Mouse (Mus musculus) neural tube, embryonic 11.5 days (tissue): ENCODE data around the gene Iqsec1. TPM values are rescaled to one million over a fixed set of nuclear protein-coding genes. Genes with fewer than 3 reads are reported as not detected.
A peak's percentile ranks its signal among the peaks of the same experiment; 100 is the strongest.

Experiments used
- ATAC-seq: fragments of 200-750 bp; cut with Nextera tagmentation; 2 replicates; pipeline ENCODE4 v1.8.0; 2017; ENCODE audit warnings: moderate number of reproducible peaks, mild to moderate bottlenecking, moderate TSS enrichment, moderate library complexity; ENCODE audit not compliant: insufficient read depth, low FRiP score, low TSS enrichment
- DNase-seq: peaks from one replicate; pipeline ENCODE4 v3.0.0-alpha.2; 2015; ENCODE audit warnings: low spot score
- H3K27ac ChIP-seq: fragments of 300-500 bp; sonication (generic); 2 replicates; pipeline ENCODE4 v1.5.1; 2014; ENCODE audit warnings: low read depth, mild to moderate bottlenecking, low read length
- H3K27me3 ChIP-seq: fragments of 300-500 bp; sonication (generic); 2 replicates; pipeline ENCODE4 v1.6.1; 2014; ENCODE audit warnings: mild to moderate bottlenecking, low read length, mixed read lengths; ENCODE audit not compliant: control insufficient read depth, insufficient read depth
- H3K36me3 ChIP-seq: fragments of 300-500 bp; sonication (generic); 2 replicates; pipeline ENCODE4 v1.6.1; 2014; ENCODE audit warnings: mild to moderate bottlenecking, low read length, moderate library complexity, mixed read lengths; ENCODE audit not compliant: control insufficient read depth, insufficient read depth
- H3K4me1 ChIP-seq: fragments of 300-500 bp; sonication (generic); 2 replicates; pipeline ENCODE4 v1.6.1; 2014; ENCODE audit warnings: low read length, mixed read lengths; ENCODE audit not compliant: control insufficient read depth, insufficient read depth
- H3K4me2 ChIP-seq: fragments of 300-500 bp; sonication (generic); 2 replicates; pipeline ENCODE4 v1.6.1; 2014; ENCODE audit warnings: low read depth, mild to moderate bottlenecking, moderate library complexity
- H3K4me3 ChIP-seq: fragments of 300-500 bp; sonication (generic); 2 replicates; pipeline ENCODE4 v1.5.1; 2014; ENCODE audit warnings: low read depth, low read length
- H3K9ac ChIP-seq: fragments of 300-500 bp; sonication (generic); 2 replicates; pipeline ENCODE4 v1.6.1; 2014; ENCODE audit warnings: mild to moderate bottlenecking, low read length
- H3K9me3 ChIP-seq: fragments of 300-500 bp; sonication (generic); 2 replicates; pipeline ENCODE4 v1.6.1; 2016; ENCODE audit warnings: low read length; ENCODE audit not compliant: control insufficient read depth
- WGBS: fragments of 180-500 bp; shearing (Covaris S2); extraction: QIAGEN DNeasy Blood & Tissue Kit; methylation state at CpG from one replicate; pipeline ENCODE4 v1.1.7; 2014; 5-methylcytosine and 5-hydroxymethylcytosine counted together
- polyA plus RNA-seq: library from polyadenylated mRNA; unstranded; fragments of >200 nt; fragmentation: Nextera tagmentation; extraction: Ambion mirVana; gene quantifications from 2 replicates; pipeline ENCODE4 v1.2.1, GENCODE M21; 2014

Iqsec1 gene
- polyA plus RNA-seq, 1 experiment from 2014 or later, result 18.6 TPM

- 41% methylated on average over 3 of the region's 3 CpGs for WGBS
- H3K27ac ChIP-seq, result no peak overlapping the region
- H3K9ac ChIP-seq, result no peak overlapping the region
- H3K36me3 ChIP-seq, result no peaks in the 10 kb centered on the region
- H3K27me3 ChIP-seq, result no peaks in the 10 kb centered on the region
- H3K4me3 ChIP-seq, result no peak overlapping the region
- ATAC-seq, result no peak
- no peak overlapping the region for H3K4me2 ChIP-seq
- peaks cover 31% of the 10 kb centered on the region for H3K4me1 ChIP-seq
- H3K9me3 ChIP-seq, result no peaks in the 10 kb centered on the region
- DNase-seq, result no peak
Measured at GRCm38 (mm10) chr6:90786589-90786988, 201.9 kb downstream of the Iqsec1 start.

GRCm38 (mm10) chr6:90783945-90784344 lies 204.5 kb downstream of the Iqsec1 start:
- Histone ChIP-seq H3K4me1 (peaks cover 36% of the 10 kb centered on the region), H3K9ac (no peak overlapping the region), H3K4me3 (no peak overlapping the region), H3K36me3 (no peaks in the 10 kb centered on the region), H3K9me3 (no peaks in the 10 kb centered on the region), H3K4me2 (no peak overlapping the region), H3K27me3 (no peaks in the 10 kb centered on the region), H3K27ac (peak overlapping the region; percentile 98)
- ATAC-seq (no peak), DNase-seq (no peak)
- 27% methylated on average over 4 of the region's 4 CpGs for WGBS

GRCm38 (mm10) chr6:90783176-90783575 lies 205.3 kb downstream of the Iqsec1 start:
- no peak overlapping the region for H3K4me2 ChIP-seq
- H3K9ac ChIP-seq, result no peak overlapping the region; the same call in 1 of the 2 replicates
- peaks cover 37% of the 10 kb centered on the region for H3K4me1 ChIP-seq
- H3K27ac ChIP-seq, result peak overlapping the region; percentile 98
- no peaks in the 10 kb centered on the region for H3K27me3 ChIP-seq
- no peak for ATAC-seq
- H3K4me3 ChIP-seq, result no peak overlapping the region
- DNase-seq, result peak; percentile 18
- H3K36me3 ChIP-seq, result no peaks in the 10 kb centered on the region
- H3K9me3 ChIP-seq, result no peaks in the 10 kb centered on the region

GRCm38 (mm10) chr6:90781921-90782770 lies 206.3 kb downstream of the Iqsec1 start:
- H3K4me1 ChIP-seq, result peaks cover 37% of the 10 kb centered on the region
- peak overlapping the region; percentile 73 for H3K9ac ChIP-seq
- H3K9me3 ChIP-seq, result no peaks in the 10 kb centered on the region
- no peaks in the 10 kb centered on the region for H3K27me3 ChIP-seq
- H3K4me2 ChIP-seq, result peak overlapping the region; percentile 69
- H3K4me3 ChIP-seq, result peak overlapping the region; percentile 29
- WGBS, result 29% methylated on average over 19 of the region's 19 CpGs
- peak overlapping the region; percentile 98 for H3K27ac ChIP-seq
- DNase-seq, result peak; percentile 85
- no peaks in the 10 kb centered on the region for H3K36me3 ChIP-seq
- peak; percentile 86 for ATAC-seq

- Histone ChIP-seq H3K4me3 (peak overlapping the region; percentile 29), H3K9ac (no peak overlapping the region), H3K9me3 (no peaks in the 10 kb centered on the region), H3K36me3 (no peaks in the 10 kb centered on the region), H3K27me3 (no peaks in the 10 kb centered on the region), H3K4me1 (peaks cover 29% of the 10 kb centered on the region), H3K4me2 (peak overlapping the region; percentile 69), H3K27ac (no peak overlapping the region)
- WGBS, result 68% methylated on average over 2 of the region's 2 CpGs
- ATAC-seq (no peak), DNase-seq (no peak)
Measured at GRCm38 (mm10) chr6:90780532-90780931, 208.0 kb downstream of the Iqsec1 start.

GRCm38 (mm10) chr6:90778841-90779240 lies 209.6 kb downstream of the Iqsec1 start:
- Histone ChIP-seq H3K27ac (no peak overlapping the region), H3K4me1 (peaks cover 24% of the 10 kb centered on the region), H3K4me2 (no peak overlapping the region), H3K36me3 (no peaks in the 10 kb centered on the region), H3K4me3 (no peak overlapping the region), H3K9ac (no peak overlapping the region), H3K9me3 (no peaks in the 10 kb centered on the region), H3K27me3 (no peaks in the 10 kb centered on the region)
- 70% methylated on average over 6 of the region's 6 CpGs for WGBS
- DNase-seq (no peak), ATAC-seq (no peak)

- Histone ChIP-seq H3K4me3 (no peak overlapping the region), H3K27me3 (no peaks in the 10 kb centered on the region), H3K4me1 (peaks cover 13% of the 10 kb centered on the region), H3K9me3 (no peaks in the 10 kb centered on the region), H3K9ac (no peak overlapping the region), H3K27ac (no peak overlapping the region), H3K36me3 (no peaks in the 10 kb centered on the region), H3K4me2 (no peak overlapping the region)
- ATAC-seq (no peak), DNase-seq (no peak)
- WGBS, result 86% methylated on average over 1 of the region's 1 CpGs
Measured at GRCm38 (mm10) chr6:90777302-90777701, 211.2 kb downstream of the Iqsec1 start.

GRCm38 (mm10) chr6:90775606-90776005 lies 212.9 kb downstream of the Iqsec1 start:
- peaks cover 3% of the 10 kb centered on the region; the same call in 1 of the 2 replicates for H3K4me1 ChIP-seq
- no peak overlapping the region for H3K4me3 ChIP-seq
- H3K9me3 ChIP-seq, result no peaks in the 10 kb centered on the region
- 84% methylated on average over 1 of the region's 1 CpGs for WGBS
- ATAC-seq (no peak), DNase-seq (no peak)
- no peaks in the 10 kb centered on the region for H3K36me3 ChIP-seq
- H3K27me3 ChIP-seq, result no peaks in the 10 kb centered on the region
- H3K9ac ChIP-seq, result no peak overlapping the region
- H3K27ac ChIP-seq, result no peak overlapping the region
- no peak overlapping the region for H3K4me2 ChIP-seq

GRCm38 (mm10) chr6:90773811-90774233 lies 214.7 kb downstream of the Iqsec1 start:
- ATAC-seq (no peak), DNase-seq (no peak)
- no peaks in the 10 kb centered on the region for H3K27me3 ChIP-seq
- H3K4me2 ChIP-seq, result no peak overlapping the region
- H3K27ac ChIP-seq, result no peak overlapping the region
- H3K4me3 ChIP-seq, result no peak overlapping the region
- H3K4me1 ChIP-seq, result peaks cover under 1% of the 10 kb centered on the region; the same call in 1 of the 2 replicates
- H3K9me3 ChIP-seq, result no peaks in the 10 kb centered on the region
- no peak overlapping the region for H3K9ac ChIP-seq
- H3K36me3 ChIP-seq, result no peaks in the 10 kb centered on the region
